Mouse (Mus musculus): ENCODE measurements at regions not wholly inside any gene's neighbourhood (a gene's known extent, or its start where the extent isn't known, plus 50 kb on each side); places are given as distances from the start of the nearest gene placed in this dataset.

DNA sequence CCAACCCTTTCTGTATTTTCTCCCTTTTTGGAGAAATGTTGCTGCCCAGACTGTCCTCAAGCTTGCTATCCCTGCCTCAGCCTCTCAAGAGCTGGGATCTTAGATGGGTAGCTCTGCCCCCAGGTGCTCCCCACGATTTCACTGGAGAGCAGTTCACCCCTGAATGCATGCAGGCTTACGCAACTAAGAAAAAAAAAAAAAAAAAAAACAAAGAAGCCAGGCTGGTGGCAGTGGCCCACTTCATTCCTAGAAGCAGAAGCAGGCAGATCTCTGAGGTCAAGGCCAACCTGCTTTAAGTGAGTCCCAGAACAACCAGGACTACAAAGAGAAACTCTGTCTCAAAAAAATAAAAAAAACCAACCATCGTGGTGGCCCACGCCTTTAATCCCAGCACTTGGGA is 51.2 kb upstream of the Fbxo11 start:
- DNase-seq (ENCODE audit: low read depth), result no peak
- TF ChIP-seq CTCF (IDR thresholded peaks at IDR 0.05; ENCODE audit: borderline replicate concordance, extremely low read depth, insufficient read depth, insufficient read length) (no peak), POLR2A (IDR thresholded peaks at IDR 0.05; ENCODE audit: borderline replicate concordance, extremely low read depth, insufficient read depth, insufficient read length, poor library complexity, severe bottlenecking) (no peak)

DNA sequence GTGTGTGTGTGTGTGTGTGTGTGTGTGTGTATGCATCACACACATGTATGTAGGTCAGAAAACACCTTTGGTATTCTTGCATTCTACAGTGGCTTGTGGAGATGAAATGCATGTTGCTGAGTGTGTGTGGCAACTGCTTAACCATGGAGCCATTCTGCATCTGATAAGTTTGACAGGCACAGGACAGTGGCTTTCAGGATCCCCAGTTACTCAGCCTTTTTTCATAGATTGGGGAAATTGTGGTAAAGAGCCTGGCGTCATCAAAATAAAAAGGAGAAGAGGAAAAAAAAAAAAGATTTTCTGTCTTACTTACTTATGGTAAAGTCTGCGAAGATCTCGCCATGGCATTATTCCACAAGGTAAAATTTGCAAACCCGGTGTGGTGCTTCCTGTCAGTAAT is 53.6 kb upstream of the Fbxo11 start:
- DNase-seq (ENCODE audit: low read depth), result no peak
- no peak for TF ChIP-seq POLR2A (IDR thresholded peaks at IDR 0.05; ENCODE audit: borderline replicate concordance, extremely low read depth, insufficient read depth, insufficient read length, poor library complexity, severe bottlenecking)

DNA sequence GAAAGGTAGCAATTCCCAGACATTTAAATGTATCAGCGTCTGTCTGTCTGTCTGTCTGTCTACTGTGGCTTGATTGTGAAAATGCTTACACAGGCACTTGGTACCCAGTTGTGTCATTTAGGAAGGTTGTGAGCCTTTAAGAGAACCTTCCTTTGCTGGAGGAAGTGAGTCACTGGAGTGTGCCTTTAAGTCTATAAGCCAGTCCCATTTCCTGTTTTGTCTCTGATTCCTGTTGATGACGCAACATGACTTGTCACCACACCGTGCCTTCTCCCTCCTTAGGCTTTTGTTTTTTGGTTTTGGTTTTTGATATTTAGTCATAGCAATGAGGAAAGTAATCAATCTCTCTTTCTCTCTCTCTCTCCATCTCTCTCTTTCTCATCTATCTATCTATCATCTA is 58.6 kb upstream of the Fbxo11 start:
- DNase-seq (ENCODE audit: low read depth), result no peak
- TF ChIP-seq POLR2A (IDR thresholded peaks at IDR 0.05; ENCODE audit: borderline replicate concordance, extremely low read depth, insufficient read depth, insufficient read length, poor library complexity, severe bottlenecking), result no peak

DNA sequence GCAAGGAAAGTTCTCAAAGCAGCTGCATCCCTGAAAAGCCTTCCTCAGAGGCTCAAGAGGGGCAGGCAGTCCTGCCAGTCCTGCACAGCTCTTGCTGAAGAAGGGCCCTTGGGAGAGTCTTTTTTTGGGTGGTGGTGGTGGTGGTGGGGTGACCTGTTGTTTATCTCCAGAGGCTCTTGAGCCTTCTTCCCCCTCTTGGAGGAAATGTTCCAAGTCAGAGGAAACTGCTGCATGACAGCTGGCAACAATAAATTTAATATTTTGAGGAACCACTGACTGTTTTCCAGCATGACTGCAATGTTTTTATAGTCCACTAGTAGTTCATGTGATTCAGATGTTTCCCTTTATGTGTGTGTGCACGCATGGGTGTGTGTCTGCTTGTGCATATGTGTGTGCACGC is 62.0 kb upstream of the Fbxo11 start:
- DNase-seq (ENCODE audit: low read depth), result no peak
- no peak for TF ChIP-seq POLR2A (IDR thresholded peaks at IDR 0.05; ENCODE audit: borderline replicate concordance, extremely low read depth, insufficient read depth, insufficient read length, poor library complexity, severe bottlenecking)
- no peak for TF ChIP-seq CTCF (IDR thresholded peaks at IDR 0.05; ENCODE audit: borderline replicate concordance, extremely low read depth, insufficient read depth, insufficient read length)

DNA sequence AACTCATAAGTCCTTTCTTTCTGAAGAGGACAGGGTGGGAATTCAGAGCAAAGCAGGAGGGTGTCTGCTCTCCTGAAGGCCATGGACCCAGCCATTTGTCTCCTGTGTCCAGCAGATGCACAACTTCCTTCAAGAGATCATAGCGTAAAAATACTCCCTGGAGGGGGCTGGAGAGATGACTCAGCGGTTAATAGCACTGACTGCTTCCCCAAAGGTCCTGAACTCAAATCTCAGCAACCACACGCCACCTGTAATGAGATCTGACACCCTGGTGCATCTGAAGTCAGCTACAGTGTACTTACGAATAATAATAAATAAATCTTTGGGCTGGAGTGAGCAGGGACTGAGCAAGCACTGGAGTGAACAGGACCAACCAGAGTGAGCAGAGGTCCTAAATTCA is 66.2 kb upstream of the Fbxo11 start:
- no peak for DNase-seq (ENCODE audit: low read depth)
- TF ChIP-seq POLR2A (IDR thresholded peaks at IDR 0.05; ENCODE audit: borderline replicate concordance, extremely low read depth, insufficient read depth, insufficient read length, poor library complexity, severe bottlenecking) (no peak), CTCF (IDR thresholded peaks at IDR 0.05; ENCODE audit: borderline replicate concordance, extremely low read depth, insufficient read depth, insufficient read length) (no peak)

DNA sequence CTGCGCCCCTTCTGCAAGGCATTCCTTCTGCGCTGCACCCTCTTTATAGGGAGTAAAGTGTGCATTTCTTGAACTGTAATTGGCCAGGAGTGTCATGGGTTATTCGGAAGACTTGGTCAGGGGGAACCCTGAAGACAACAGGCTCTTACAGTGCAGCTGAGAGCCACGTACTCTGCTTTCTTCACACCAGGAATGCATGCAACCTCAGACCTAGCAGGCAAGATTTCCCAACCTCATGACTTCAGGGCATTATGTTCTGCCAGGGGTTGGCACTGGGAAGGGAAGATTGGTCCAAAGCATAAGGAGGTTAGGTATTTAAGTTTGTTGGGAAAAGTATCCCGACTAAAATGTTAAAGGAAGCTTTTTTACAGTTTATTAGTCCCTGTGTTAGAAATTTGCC is 66.9 kb upstream of the Fbxo11 start:
- TF ChIP-seq CTCF (IDR thresholded peaks at IDR 0.05; ENCODE audit: borderline replicate concordance, extremely low read depth, insufficient read depth, insufficient read length) (no peak), POLR2A (IDR thresholded peaks at IDR 0.05; ENCODE audit: borderline replicate concordance, extremely low read depth, insufficient read depth, insufficient read length, poor library complexity, severe bottlenecking) (no peak)
- DNase-seq (ENCODE audit: low read depth), result no peak

DNA sequence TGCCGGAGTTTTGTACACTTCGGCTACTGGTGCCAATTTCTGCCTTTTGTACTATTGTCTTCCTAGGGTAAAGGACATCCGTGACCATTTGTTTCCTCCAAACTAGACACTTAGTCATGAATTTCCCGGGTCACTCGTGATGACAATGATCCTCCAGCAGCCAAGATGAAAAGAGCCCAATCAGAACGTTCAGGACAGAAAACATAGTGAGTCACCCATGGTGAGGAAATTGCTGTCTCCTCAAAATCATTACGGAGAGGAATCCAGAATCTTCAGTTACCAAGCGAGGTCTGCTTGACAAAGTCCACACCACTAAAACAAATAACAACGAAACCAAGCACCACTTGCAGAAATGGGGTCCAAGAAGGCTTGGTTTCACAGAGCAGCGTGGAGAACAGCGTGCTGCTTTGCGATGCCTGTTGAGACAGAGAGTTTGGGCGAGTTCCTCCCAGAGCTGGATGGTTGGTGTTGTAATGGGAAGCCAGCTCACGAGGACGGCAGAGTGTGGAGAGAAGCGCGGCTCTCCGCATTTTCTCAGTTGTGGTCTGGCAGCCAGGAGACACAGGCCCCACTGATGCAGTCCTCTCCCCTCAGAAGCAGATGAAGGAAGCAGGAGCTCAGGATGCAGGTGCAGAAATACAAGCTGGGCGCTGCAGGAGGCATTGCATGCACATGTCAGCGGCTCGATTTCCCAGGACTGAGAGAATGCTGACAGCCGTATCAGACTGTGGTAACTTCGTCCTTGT is 67.7 kb upstream of the Fbxo11 start:
- DNase-seq (ENCODE audit: low read depth), result no peak
- TF ChIP-seq CTCF (IDR thresholded peaks at IDR 0.05; ENCODE audit: borderline replicate concordance, extremely low read depth, insufficient read depth, insufficient read length), result no peak
- no peak for TF ChIP-seq POLR2A (IDR thresholded peaks at IDR 0.05; ENCODE audit: borderline replicate concordance, extremely low read depth, insufficient read depth, insufficient read length, poor library complexity, severe bottlenecking)

DNA sequence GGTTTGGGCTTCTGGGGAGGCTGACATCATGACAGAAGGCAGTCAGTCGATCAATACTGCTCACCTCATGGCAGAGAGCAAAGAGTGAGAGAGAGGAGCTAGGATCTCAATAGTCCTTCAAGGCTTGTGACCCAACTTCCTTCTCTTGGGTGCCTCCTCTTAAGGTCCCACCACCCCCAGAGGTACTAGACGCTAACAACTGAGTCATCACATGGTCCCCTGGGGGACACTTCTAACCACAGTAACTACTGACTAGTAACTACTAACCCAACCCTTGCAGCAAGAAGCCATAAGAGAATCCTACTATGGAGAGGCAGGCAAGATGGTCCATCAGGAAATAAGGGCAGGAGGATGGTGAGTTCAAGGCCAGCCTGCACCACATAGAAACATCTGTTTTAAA is 69.5 kb upstream of the Fbxo11 start:
- TF ChIP-seq CTCF (IDR thresholded peaks at IDR 0.05; ENCODE audit: borderline replicate concordance, extremely low read depth, insufficient read depth, insufficient read length) (no peak), POLR2A (IDR thresholded peaks at IDR 0.05; ENCODE audit: borderline replicate concordance, extremely low read depth, insufficient read depth, insufficient read length, poor library complexity, severe bottlenecking) (no peak)
- DNase-seq (ENCODE audit: low read depth), result no peak

DNA sequence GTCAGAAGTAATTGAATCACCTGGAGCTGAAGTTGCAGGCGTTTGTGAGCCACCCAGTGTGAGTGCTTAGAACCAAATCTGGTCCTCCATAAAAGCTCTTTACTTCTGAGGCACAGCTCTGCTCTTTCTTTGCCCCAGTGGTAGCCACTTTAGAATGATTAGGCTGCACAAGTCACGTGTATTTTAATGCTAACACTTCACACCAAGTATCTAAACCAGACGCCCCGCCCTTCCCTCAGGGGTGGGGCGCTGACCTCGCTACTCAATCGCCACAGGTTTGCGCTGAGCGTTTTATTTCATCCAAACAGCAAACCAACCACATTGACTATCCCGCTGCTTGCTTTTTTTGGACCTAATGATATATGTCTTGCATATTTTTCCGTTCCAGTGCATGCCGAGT is 76.4 kb upstream of the Fbxo11 start:
- TF ChIP-seq CTCF (IDR thresholded peaks at IDR 0.05; ENCODE audit: borderline replicate concordance, extremely low read depth, insufficient read depth, insufficient read length), result no peak
- no peak for TF ChIP-seq POLR2A (IDR thresholded peaks at IDR 0.05; ENCODE audit: borderline replicate concordance, extremely low read depth, insufficient read depth, insufficient read length, poor library complexity, severe bottlenecking)
- DNase-seq (ENCODE audit: low read depth), result no peak

DNA sequence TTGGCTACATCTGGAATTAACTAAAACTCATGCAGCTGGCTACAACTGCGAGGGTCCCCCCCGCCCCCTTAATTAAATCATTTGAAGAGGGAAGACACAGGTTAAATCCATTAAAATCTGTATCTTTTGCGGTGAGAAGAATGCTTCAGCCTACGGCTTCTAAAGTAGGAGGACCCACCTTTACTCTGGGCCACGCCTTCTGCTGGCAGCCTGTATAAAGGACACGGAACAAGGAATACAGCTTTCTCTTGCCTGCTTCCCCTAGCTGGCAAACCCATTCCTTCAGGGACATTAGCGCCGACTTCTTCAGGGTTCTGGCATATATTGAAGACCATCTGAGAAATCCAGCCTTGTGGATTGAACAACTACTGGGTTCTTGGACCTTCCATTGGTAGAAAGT is 76.9 kb upstream of the Fbxo11 start:
- TF ChIP-seq CTCF (IDR thresholded peaks at IDR 0.05; ENCODE audit: borderline replicate concordance, extremely low read depth, insufficient read depth, insufficient read length), result no peak
- no peak for TF ChIP-seq POLR2A (IDR thresholded peaks at IDR 0.05; ENCODE audit: borderline replicate concordance, extremely low read depth, insufficient read depth, insufficient read length, poor library complexity, severe bottlenecking)
- no peak for DNase-seq (ENCODE audit: low read depth)

DNA sequence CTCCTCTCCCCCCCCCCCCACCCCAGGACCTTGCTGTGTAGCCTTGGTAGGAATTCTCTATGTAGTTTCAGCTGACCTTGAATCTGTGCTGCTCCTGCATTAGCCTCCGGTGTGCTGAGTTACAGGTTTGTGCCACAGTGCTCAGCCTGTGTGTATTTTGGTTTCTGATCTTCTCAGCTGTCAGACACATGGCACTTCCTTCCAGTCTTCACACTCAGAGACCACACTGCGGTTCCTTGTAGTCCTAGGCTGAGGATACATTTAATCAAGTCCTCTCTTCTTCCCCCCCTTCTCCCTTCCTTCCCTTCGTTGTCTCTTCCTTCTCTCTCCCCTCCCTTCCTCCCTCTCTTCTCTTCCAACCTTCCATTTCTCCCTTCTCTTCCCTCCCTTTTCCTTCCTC is 77.7 kb upstream of the Fbxo11 start:
- TF ChIP-seq CTCF (IDR thresholded peaks at IDR 0.05; ENCODE audit: borderline replicate concordance, extremely low read depth, insufficient read depth, insufficient read length), result no peak
- no peak for TF ChIP-seq POLR2A (IDR thresholded peaks at IDR 0.05; ENCODE audit: borderline replicate concordance, extremely low read depth, insufficient read depth, insufficient read length, poor library complexity, severe bottlenecking)
- DNase-seq (ENCODE audit: low read depth), result no peak

DNA sequence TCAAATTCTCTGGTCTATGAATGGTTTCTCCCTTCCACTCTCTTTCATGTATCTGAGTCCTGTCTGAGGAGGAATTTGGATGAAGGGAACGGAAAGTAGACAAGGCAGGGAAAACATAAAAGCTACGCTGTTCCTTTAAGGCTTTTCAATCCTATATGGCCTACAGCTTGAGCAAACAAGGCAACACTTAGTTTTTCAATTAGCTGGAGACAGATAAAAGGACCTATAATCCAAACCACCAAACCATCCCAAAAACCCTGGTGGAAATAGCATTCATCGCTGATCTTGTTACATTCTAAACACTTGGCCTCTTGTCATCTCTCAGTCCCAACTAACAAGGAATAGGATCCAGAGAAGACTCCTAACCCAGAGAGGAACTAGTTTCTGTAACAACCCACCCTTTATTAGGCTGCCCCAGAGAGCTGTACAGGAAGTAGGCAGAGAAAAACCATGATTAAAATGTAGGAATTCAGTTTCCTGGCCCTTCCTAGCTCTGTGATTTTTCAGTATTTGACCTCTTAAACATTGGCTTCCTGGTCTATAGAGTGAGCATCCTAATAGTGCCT is 78.4 kb upstream of the Fbxo11 start:
- TF ChIP-seq POLR2A (IDR thresholded peaks at IDR 0.05; ENCODE audit: borderline replicate concordance, extremely low read depth, insufficient read depth, insufficient read length, poor library complexity, severe bottlenecking), result no peak
- TF ChIP-seq CTCF (IDR thresholded peaks at IDR 0.05; ENCODE audit: borderline replicate concordance, extremely low read depth, insufficient read depth, insufficient read length), result no peak
- no peak for DNase-seq (ENCODE audit: low read depth)
